Comparison of ENCODE assay signal across 8 mouse cellular contexts in the genomic region with DNA sequence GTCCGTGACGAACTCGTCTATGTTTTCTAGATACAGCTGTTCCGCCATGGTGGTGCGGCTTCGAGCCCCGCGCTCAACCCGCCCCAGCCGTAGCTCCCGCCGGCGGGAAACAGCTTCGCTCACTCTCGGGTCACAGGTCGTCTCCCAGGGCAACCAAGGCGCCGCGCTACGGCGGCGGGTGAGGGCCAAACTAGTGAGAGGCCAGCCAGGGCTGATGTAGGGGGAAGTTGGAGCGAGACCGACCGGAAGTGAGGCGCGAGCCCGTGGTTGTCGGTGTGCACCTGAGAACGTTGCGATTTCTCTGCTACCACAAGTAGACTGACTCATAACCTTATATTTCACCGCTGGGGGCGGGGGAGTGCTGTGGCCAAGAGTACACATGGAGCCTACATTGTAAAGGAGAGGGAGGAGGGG. TPM values are rescaled to one million over a fixed set of nuclear protein-coding genes. Genes with fewer than 3 reads are reported as not detected.
DNase-seq lines count a peak whose midpoint lies in the region; ATAC-seq lines count a peak whose summit lies in the region.

Pold3 (minus strand) TSS at position 190 of the 414 bp plus-strand sequence.

- H3K79me2 ChIP-seq in macrophage (ENCODE audit: inconsistent target) = peaks cover 45% of the 10 kb centered on the region

- peak; percentile 97 for ATAC-seq in hindbrain, embryonic 16.5 days

- H3K4me3 ChIP-seq in hindbrain, embryonic 16.5 days (ENCODE audit: low read length) = peak within 1 kb of the TSS; percentile 95
- H3K4me3 ChIP-seq in macrophage (ENCODE audit: inconsistent target) = peak within 1 kb of the TSS; percentile 69

- peak within 1 kb of the TSS; percentile 88 for H3K9ac ChIP-seq in hindbrain, embryonic 16.5 days (ENCODE audit: low read depth, low read length)

- H3K9me3 ChIP-seq in hindbrain, embryonic 16.5 days (ENCODE audit: control insufficient read depth, low read length) = no peaks in the 10 kb centered on the region

- no peaks in the 10 kb centered on the region for H3K27me3 ChIP-seq in hindbrain, embryonic 16.5 days (replicated peaks; ENCODE audit: control insufficient read depth, insufficient read depth, low read length)

- peak within 1 kb of the TSS; percentile 85 for H3K27ac ChIP-seq in hindbrain, embryonic 16.5 days (ENCODE audit: low read depth, low read length)
- peak within 1 kb of the TSS; percentile 55 for H3K27ac ChIP-seq in macrophage

- WGBS in hindbrain, embryonic 16.5 days = under 1% methylated on average over 33 of the region's 33 CpGs
- WGBS in macrophage (ENCODE audit: missing documents) = 0% methylated on average over 33 of the region's 33 CpGs

- peaks cover 11% of the 10 kb centered on the region for H3K4me1 ChIP-seq in hindbrain, embryonic 16.5 days (ENCODE audit: control insufficient read depth, insufficient read depth, low read depth, low read length)

- DNase-seq in WW6 (ENCODE audit: low read depth, low spot score) = peak; percentile 92
- DNase-seq in cerebellum, postnatal 4 days (ENCODE audit: low spot score in 2 of 2) = peak; percentile 100
- DNase-seq in gastrocnemius, adult 18-20 months (ENCODE audit: low spot score) = peak; percentile 99
- peak; percentile 99 to 100 for DNase-seq in left cerebral cortex, adult 18-20 months (ENCODE audit: low spot score in 2 of 2)
- peak; percentile 99 for DNase-seq in right cerebral cortex, adult 18-20 months
- peak; percentile 99 for DNase-seq in urinary bladder, postnatal 10 days (ENCODE audit: low spot score)

- peaks cover 7% of the 10 kb centered on the region for H3K36me3 ChIP-seq in hindbrain, embryonic 16.5 days (ENCODE audit: control insufficient read depth, insufficient read depth, low read length)
- H3K36me3 ChIP-seq in macrophage (ENCODE audit: inconsistent target) = peaks cover 22% of the 10 kb centered on the region

- peak within 1 kb of the TSS; percentile 84 for H3K4me2 ChIP-seq in hindbrain, embryonic 16.5 days (ENCODE audit: low read length)

RNA-seq across cellular contexts. Expression of gene Pold3, which starts in this region (rescaled TPM):
- total RNA-seq in gastrocnemius, adult 18-20 months (2021) = 1 to 10 TPM; 4.8 to 5.2 TPM
- 45.4 and 47.0 TPM in 2 replicates for polyA plus RNA-seq in hindbrain, embryonic 16.5 days (2015; fragmentation: Nextera tagmentation; extraction: Ambion mirVana)
- 10 to 100 TPM; 33.4 to 38.0 TPM for total RNA-seq in left cerebral cortex, adult 18-20 months (2021)
- 100 to 1,000 TPM in 25 of 26 experiments, 10 to 100 TPM in 1; 96.3 to 303 (median 184) TPM for total RNA-seq in macrophage (2018; cell fraction: chromatin; rRNA removed)
- 10 to 100 TPM; 25.3 to 38.1 (median 30.7) TPM for total RNA-seq in macrophage (2018; cell fraction: cytosol; rRNA removed)
- 100 to 1,000 TPM in 12 of 26 experiments, 10 to 100 TPM in 14; 61.9 to 188 (median 96.1) TPM for total RNA-seq in macrophage (2018; cell fraction: nucleus; rRNA removed)
- 27.4 to 53.5 TPM (median 39.1 TPM) in 3 replicates for polyA plus RNA-seq in macrophage (2018)

Comparison
In these comparisons a context has a peak if more than half of its experiments do, and no peak if none do; other contexts are left out.
1. Peak in every context shown above with its lines: DNase-seq, ATAC-seq, H3K4me3 ChIP-seq and H3K27ac ChIP-seq.
2. RNA of gene Pold3 (total RNA-seq): 33.4 to 38.0 TPM in left cerebral cortex, adult 18-20 months; 4.8 to 5.2 TPM in gastrocnemius, adult 18-20 months; every median in the first group is over 4 times any median in the second.